Mouse (Mus musculus) limb, embryonic 10.5 days (tissue): ENCODE measurements around the gene Nectin2. TPM values are rescaled to one million over a fixed set of nuclear protein-coding genes. Genes with fewer than 3 reads are reported as not detected.
A peak's percentile ranks its signal among the peaks of the same experiment; 100 is the strongest.

Source experiments
- DNase-seq: peaks from one replicate; pipeline ENCODE4 v3.0.0-alpha.2; 2017; ENCODE audit warnings: low spot score
- H3K27ac ChIP-seq: fragments of 300-500 bp; sonication (generic); 2 replicates; pipeline ENCODE4 v1.5.1; 2016; ENCODE audit warnings: mild to moderate bottlenecking
- H3K27me3 ChIP-seq: fragments of 300-500 bp; sonication (generic); 2 replicates; pipeline ENCODE4 v1.6.1; 2016; ENCODE audit warnings: low read depth, mild to moderate bottlenecking; ENCODE audit not compliant: poor library complexity, severe bottlenecking
- H3K36me3 ChIP-seq: fragments of 300-500 bp; sonication (generic); 2 replicates; pipeline ENCODE4 v1.6.1; 2016; ENCODE audit warnings: mild to moderate bottlenecking, moderate library complexity
- H3K4me1 ChIP-seq: fragments of 300-500 bp; sonication (generic); 2 replicates; pipeline ENCODE4 v1.6.1; 2016
- H3K4me3 ChIP-seq: fragments of 300-500 bp; sonication (generic); 2 replicates; pipeline ENCODE4 v1.5.1; 2016; ENCODE audit warnings: mild to moderate bottlenecking, moderate library complexity
- H3K9me3 ChIP-seq: fragments of 300-500 bp; sonication (generic); replicated peaks from 2 replicates; pipeline ENCODE4 v1.6.1; 2016; ENCODE audit warnings: mild to moderate bottlenecking
- WGBS: fragments of 180-500 bp; shearing (Covaris S2); methylation state at CpG from one replicate; pipeline ENCODE4 v1.1.7; 2016; 5-methylcytosine and 5-hydroxymethylcytosine counted together
- polyA plus RNA-seq: library from polyadenylated mRNA; unstranded; fragments of >200 nt; fragmentation: Nextera tagmentation; extraction: Ambion mirVana; gene quantifications from 2 replicates; pipeline ENCODE4 v1.2.1, GENCODE M21; 2016

The Nectin2 gene
- polyA plus RNA-seq, 1 experiment from 2014 or later, result 78.1 TPM

- 91% methylated on average over 4 of the region's 4 CpGs for WGBS
- Histone ChIP-seq H3K36me3 (peaks cover 75% of the 10 kb centered on the region), H3K9me3 (no peaks in the 10 kb centered on the region), H3K4me1 (peaks cover 18% of the 10 kb centered on the region), H3K27me3 (no peaks in the 10 kb centered on the region), H3K27ac (no peak overlapping the region), H3K4me3 (no peak overlapping the region)
- DNase-seq, result no peak
Measured at GRCm38 (mm10) chr7:19712414-19712813, 37.9 kb downstream of the Nectin2 start.

- Histone ChIP-seq H3K4me1 (peaks cover 11% of the 10 kb centered on the region), H3K27ac (no peak overlapping the region), H3K9me3 (no peaks in the 10 kb centered on the region), H3K36me3 (peaks cover 82% of the 10 kb centered on the region), H3K4me3 (no peak overlapping the region), H3K27me3 (no peaks in the 10 kb centered on the region)
- WGBS, result 93% methylated on average over 10 of the region's 10 CpGs
- no peak for DNase-seq
Measured at GRCm38 (mm10) chr7:19710650-19711049, 39.6 kb downstream of the Nectin2 start.

- Histone ChIP-seq H3K27me3 (no peaks in the 10 kb centered on the region), H3K27ac (no peak overlapping the region), H3K36me3 (peaks cover 87% of the 10 kb centered on the region), H3K9me3 (no peaks in the 10 kb centered on the region), H3K4me1 (peaks cover 11% of the 10 kb centered on the region), H3K4me3 (no peak overlapping the region)
- WGBS, result 95% methylated on average over 7 of the region's 7 CpGs
- DNase-seq, result no peak
Measured at GRCm38 (mm10) chr7:19705271-19705670, 45.0 kb downstream of the Nectin2 start.

- Histone ChIP-seq H3K27me3 (no peaks in the 10 kb centered on the region), H3K4me3 (no peak overlapping the region), H3K9me3 (no peaks in the 10 kb centered on the region), H3K36me3 (peaks cover 79% of the 10 kb centered on the region), H3K27ac (no peak overlapping the region), H3K4me1 (peaks cover 16% of the 10 kb centered on the region)
- DNase-seq, result no peak
- WGBS, result 92% methylated on average over 4 of the region's 4 CpGs
Measured at GRCm38 (mm10) chr7:19704475-19704874, 45.8 kb downstream of the Nectin2 start.

- 95% methylated on average over 16 of the region's 16 CpGs for WGBS
- no peaks in the 10 kb centered on the region for H3K27me3 ChIP-seq
- H3K4me3 ChIP-seq, result no peak overlapping the region
- H3K36me3 ChIP-seq, result peaks cover 65% of the 10 kb centered on the region
- no peak overlapping the region for H3K27ac ChIP-seq
- no peak for DNase-seq
- H3K4me1 ChIP-seq, result peaks cover 31% of the 10 kb centered on the region
- H3K9me3 ChIP-seq, result no peaks in the 10 kb centered on the region
Measured at GRCm38 (mm10) chr7:19702859-19703555, 47.3 kb downstream of the Nectin2 start.

- H3K36me3 ChIP-seq, result peaks cover 55% of the 10 kb centered on the region
Measured at GRCm38 (mm10) chr7:19701069-19701761, 49.1 kb downstream of the Nectin2 start.

GRCm38 (mm10) chr7:19700299-19701068 lies 49.8 kb downstream of the Nectin2 start:
- Histone ChIP-seq H3K9me3 (peaks cover 3% of the 10 kb centered on the region; the same call in 1 of the 2 replicates), H3K27ac (peak overlapping the region; percentile 30; the same call in 1 of the 2 replicates), H3K27me3 (no peaks in the 10 kb centered on the region), H3K4me3 (no peak overlapping the region), H3K4me1 (peaks cover 34% of the 10 kb centered on the region), H3K36me3 (peaks cover 55% of the 10 kb centered on the region)
- DNase-seq, result no peak
- 62% methylated on average over 12 of the region's 12 CpGs for WGBS

More at GRCm38 (mm10) chr7:19701069-19701761, 49.1 kb downstream of the Nectin2 start:
- H3K4me1 ChIP-seq, result peaks cover 34% of the 10 kb centered on the region
- DNase-seq, result peak; percentile 78
- 34% methylated on average over 22 of the region's 22 CpGs for WGBS
- H3K27ac ChIP-seq, result peak overlapping the region; percentile 30; the same call in 1 of the 2 replicates
- peaks cover 3% of the 10 kb centered on the region; the same call in 1 of the 2 replicates for H3K9me3 ChIP-seq
- no peaks in the 10 kb centered on the region for H3K27me3 ChIP-seq
- no peak overlapping the region for H3K4me3 ChIP-seq

- peaks cover 34% of the 10 kb centered on the region for H3K4me1 ChIP-seq
- peaks cover 48% of the 10 kb centered on the region for H3K36me3 ChIP-seq
- 77% methylated on average over 4 of the region's 4 CpGs for WGBS
Measured at GRCm38 (mm10) chr7:19699827-19700148, 50.5 kb downstream of the Nectin2 start.

GRCm38 (mm10) chr7:19698907-19699826 lies 51.1 kb downstream of the Nectin2 start, which contains the start of gene Apoe:
TSS of gene Apoe (minus strand) at chr7:19699188.
- H3K4me3 ChIP-seq, result peak within 1 kb of the TSS; percentile 50
- H3K27ac ChIP-seq, result peak within 1 kb of the TSS; percentile 73
- WGBS, result 3% methylated on average over 20 of the region's 20 CpGs
- no peaks in the 10 kb centered on the region for H3K27me3 ChIP-seq
- H3K4me1 ChIP-seq, result peaks cover 34% of the 10 kb centered on the region
- H3K36me3 ChIP-seq, result peaks cover 42% of the 10 kb centered on the region
- DNase-seq, result peak; percentile 63
- H3K9me3 ChIP-seq, result peaks cover 3% of the 10 kb centered on the region; the same call in 1 of the 2 replicates

More at GRCm38 (mm10) chr7:19699827-19700148, 50.5 kb downstream of the Nectin2 start:
- Histone ChIP-seq H3K27ac (no peak overlapping the region), H3K4me3 (no peak overlapping the region), H3K9me3 (peaks cover 3% of the 10 kb centered on the region; the same call in 1 of the 2 replicates), H3K27me3 (no peaks in the 10 kb centered on the region)
- DNase-seq, result no peak

- H3K9me3 ChIP-seq, result peaks cover 3% of the 10 kb centered on the region; the same call in 1 of the 2 replicates
- H3K27me3 ChIP-seq, result no peaks in the 10 kb centered on the region
- DNase-seq, result peak; percentile 63
- peaks cover 33% of the 10 kb centered on the region for H3K36me3 ChIP-seq
- WGBS, result 3% methylated on average over 28 of the region's 28 CpGs
- peak overlapping the region; percentile 73 for H3K27ac ChIP-seq
- H3K4me1 ChIP-seq, result peaks cover 39% of the 10 kb centered on the region
- peak overlapping the region; percentile 50 for H3K4me3 ChIP-seq
Measured at GRCm38 (mm10) chr7:19697949-19698906, 52.1 kb downstream of the Nectin2 start.

GRCm38 (mm10) chr7:19696336-19696873 lies 53.9 kb downstream of the Nectin2 start:
- Histone ChIP-seq H3K4me3 (no peak overlapping the region), H3K36me3 (peaks cover 14% of the 10 kb centered on the region), H3K4me1 (peaks cover 47% of the 10 kb centered on the region), H3K27me3 (no peaks in the 10 kb centered on the region), H3K27ac (no peak overlapping the region), H3K9me3 (peaks cover 3% of the 10 kb centered on the region; the same call in 1 of the 2 replicates)
- WGBS, result 91% methylated on average over 34 of the region's 34 CpGs
- no peak for DNase-seq
